Mouse (Mus musculus): ENCODE results near the gene Dtd2.

Gene Dtd2

DNA sequence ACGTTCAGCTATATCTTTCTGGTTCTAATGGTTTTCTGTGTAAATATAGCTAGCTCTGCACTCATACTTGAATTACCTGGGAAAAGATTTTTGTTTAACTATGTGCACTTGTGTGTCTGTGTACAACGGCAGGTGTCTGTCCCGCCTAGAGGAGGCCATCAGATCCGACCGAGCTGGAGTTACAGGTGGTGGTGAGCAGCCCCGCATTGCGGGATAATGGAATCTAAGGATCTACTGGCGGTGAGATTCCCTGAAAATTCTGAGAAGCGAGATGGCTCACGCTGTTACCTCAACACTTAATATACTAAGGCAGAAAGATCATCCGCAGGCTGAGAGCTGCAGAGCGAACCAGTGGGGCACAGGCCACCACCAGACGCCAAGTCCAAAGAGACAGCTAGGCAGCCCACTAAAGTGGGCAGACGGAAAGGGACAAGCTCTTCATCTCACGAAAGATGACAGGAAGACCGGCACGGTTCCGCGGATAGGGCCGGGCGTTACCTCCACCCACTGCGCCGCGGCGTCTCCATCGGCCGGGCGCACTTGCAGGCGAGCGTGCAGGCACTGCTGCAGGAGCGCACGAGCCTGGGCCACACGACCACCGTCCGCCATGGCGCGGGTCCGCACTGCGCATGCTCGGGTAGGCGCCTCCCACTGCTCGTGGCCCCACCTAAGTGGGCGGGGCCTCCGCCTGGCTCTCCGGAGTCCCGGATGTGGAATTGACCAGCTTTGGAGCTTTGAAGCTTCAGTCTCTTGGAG is at the start of gene Dtd2:
Gene Dtd2, minus strand, starts transcription at position 625 of the 756 bp plus-strand sequence.
- DNase-seq (ENCODE audit: low spot score) = peak; percentile 89

DNA sequence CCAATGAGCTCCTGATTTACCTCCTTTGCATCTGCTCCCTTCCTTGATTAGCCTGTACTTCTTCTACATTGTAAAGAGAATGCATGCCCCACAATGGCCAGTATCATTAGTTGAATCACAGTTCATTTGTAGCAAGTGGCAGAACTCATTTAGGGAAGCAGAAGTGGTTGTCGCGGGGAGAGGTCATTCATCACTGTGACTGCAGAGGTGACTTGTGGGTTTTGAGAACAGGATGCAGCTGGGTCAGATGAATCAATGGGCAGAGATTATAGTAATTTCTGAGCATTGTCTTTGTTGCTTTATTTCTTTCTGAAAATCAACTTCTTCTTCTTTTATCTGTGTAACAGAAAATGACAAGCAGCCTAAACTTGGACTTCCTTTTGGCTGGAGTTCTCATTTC is 43.0 kb upstream of the Dtd2 start:
- peak; percentile 3 for DNase-seq (ENCODE audit: low spot score)

- no peak for DNase-seq (ENCODE audit: low spot score)
Observed at GRCm38 (mm10) chr12:52046371-52046770, 40.1 kb upstream of the Dtd2 start.

DNA sequence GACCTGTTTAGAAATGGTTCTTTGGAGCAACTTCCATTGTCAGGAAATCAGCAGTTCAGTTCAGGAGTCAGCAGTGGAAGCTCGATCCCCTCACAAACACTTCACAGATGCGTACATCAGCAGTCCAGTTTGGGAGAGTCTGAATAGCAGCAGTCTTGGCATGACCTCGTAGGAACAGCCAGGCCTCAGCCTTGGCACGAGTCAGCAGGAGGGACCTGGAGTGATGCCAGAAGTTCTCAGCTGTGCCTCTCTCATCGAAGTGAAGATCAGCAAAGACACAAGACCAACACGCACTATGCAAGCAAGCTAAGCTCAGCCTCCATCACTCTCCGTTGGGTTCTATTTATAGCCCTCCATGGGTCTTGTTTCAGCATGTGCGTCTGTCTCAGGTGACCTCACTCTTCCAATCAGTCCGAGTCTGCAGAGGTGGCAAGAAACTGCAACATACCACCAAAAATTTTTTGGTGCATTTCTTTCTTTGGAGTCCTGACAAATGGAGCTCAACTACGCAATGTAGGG is 36.6 kb upstream of the Dtd2 start:
- no peak for DNase-seq (ENCODE audit: low spot score)

- peak; percentile 46 for DNase-seq (ENCODE audit: low spot score)
Observed at GRCm38 (mm10) chr12:52038352-52038751, 32.1 kb upstream of the Dtd2 start.

DNA sequence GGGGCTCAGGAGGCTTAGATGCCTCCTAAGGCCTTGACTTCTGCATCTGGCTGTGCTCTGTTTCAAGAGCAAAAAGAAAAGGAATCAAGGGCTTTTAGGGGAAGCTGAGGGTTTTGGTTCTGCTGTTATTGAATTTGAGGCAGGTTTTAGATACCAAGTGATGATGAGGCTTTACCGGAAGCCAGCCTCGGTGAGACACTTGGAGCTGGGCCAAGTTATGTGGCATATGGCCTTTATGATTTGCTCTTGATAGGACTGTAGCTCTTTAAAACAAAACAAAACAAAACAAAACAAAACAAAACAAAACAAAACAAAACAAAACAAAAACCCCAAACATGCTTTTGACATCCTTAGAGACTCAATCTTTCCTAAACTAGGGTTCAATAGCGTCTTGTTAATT is 28.7 kb upstream of the Dtd2 start:
- DNase-seq (ENCODE audit: low spot score) = no peak

GRCm38 (mm10) chr12:52032276-52032675 is 26.0 kb upstream of the Dtd2 start:
- DNase-seq (ENCODE audit: low spot score) = peak; percentile 4

- peak; percentile 3 for DNase-seq (ENCODE audit: low spot score)
Observed at GRCm38 (mm10) chr12:52027963-52028362, 21.7 kb upstream of the Dtd2 start, which contains the start of gene Gpr33. Gene Gpr33 (minus strand): TSS chr12:52028063.

GRCm38 (mm10) chr12:52014494-52015029 is 8.3 kb upstream of the Dtd2 start:
- no peak for DNase-seq (ENCODE audit: low spot score)

DNA sequence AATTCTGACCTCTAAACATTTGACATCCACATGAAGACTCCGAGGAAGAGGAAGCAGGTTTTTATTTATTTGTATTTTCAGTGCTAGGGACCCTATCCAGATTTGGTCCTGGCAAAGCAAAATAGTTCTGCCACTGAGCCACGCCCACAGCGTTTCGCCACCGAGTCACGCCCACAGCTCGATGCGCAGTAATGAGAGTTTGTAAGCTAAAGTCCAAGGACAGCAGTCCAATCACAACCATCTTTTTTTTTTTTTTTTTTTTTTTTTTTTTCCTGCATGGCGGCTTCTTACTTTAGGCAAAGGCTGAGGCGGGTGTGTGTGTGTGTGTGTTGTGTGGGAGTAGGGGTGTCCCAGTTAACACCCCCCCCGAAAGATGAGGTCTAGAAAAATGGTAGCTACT is 7.7 kb upstream of the Dtd2 start:
- DNase-seq (ENCODE audit: low spot score) = no peak

DNA sequence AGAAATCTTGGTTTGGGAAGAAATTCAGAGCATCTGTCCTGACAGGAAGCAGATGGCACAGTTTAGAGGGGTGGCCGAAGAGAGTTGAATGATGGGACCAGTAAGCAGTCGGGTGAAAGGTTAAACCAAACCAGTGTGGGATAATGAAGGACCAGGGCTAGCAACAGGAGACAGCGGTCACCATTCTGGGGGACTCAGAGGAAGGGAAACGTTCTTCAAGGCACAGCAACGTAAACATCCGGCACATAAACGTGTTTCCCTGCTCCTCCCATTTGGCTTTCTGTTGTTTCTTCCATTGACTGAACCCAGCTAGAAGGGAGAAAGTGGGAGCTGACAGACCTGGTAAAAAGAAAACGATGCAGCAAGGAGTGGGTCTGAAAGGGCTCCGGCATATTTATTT is 7.0 kb upstream of the Dtd2 start:
- DNase-seq (ENCODE audit: low spot score) = no peak

- no peak for DNase-seq (ENCODE audit: low spot score)
Observed at GRCm38 (mm10) chr12:52012159-52012558, 5.9 kb upstream of the Dtd2 start.

GRCm38 (mm10) chr12:52010630-52010961 is 4.3 kb upstream of the Dtd2 start:
- DNase-seq (ENCODE audit: low spot score) = peak; percentile 62

DNA sequence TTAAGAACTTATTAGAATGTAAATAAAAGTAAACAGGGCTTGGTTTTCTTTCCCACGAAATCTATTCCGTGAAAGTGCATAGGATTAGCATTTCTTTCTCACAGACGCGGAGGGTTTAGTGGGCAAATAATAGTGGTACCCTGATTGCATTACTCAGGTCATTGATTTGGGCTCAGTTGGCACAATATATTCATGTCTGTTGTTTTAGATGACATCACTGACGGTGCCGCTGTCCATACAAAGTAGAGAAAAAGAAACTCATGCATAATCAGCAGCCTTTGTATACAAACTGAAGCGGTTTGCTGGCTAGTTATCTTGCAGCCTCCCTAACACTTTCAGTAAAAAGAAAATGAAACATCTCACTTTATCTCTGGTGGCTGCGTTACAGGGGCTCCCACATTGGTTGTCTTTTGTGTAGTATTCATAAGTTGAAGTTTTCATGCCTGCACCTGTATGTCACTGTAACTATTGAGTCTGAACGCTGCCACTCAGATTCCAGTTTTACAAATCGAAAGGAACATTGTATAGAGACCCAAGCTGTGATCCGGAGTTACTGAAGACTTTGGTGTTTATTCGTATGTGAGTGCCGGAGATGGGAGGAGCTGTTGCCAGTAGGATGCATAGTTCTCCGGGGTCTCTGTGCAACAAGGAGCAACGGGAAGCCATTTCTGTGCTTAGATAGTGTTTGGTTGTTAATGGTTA is 3.8 kb upstream of the Dtd2 start:
- DNase-seq (ENCODE audit: low spot score) = no peak

DNA sequence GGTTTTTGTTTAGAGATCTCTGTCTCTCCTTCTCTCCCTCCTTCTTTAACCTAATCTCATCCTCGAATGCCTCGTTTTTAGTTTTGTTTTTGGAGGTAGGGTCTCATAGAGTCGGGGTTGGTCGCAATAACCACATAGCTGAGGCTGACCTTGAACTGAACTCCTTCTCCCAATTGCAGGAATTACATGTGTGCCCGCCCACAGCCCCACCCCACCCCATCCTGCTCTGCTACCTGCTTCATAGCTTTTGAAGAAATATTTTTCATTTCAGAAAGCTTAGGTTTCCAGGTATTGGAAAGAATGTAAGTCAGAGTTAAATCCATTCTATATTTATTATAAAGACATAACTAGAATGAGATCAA is 313 bp upstream of the Dtd2 start:
- DNase-seq (ENCODE audit: low spot score) = no peak

DNA sequence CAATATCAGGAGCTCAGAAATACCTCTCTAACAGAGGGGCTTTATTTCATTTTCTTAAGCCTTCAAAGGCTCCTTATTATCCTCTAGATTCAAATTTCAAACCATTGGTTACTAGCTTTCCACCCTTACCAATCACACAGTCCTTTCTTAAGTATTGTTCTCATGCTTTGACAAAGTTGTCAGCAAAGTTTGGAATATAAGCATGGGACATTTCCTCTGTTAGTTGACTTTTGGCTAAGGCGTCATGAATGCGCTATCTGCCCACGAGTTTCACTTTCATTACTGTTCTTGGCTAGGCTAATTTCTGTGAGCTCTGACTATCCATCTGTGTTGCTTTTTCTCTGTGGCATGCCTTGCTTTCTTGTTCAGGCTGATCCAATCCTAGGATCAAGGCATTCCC is 3.6 kb downstream of the Dtd2 start:
- DNase-seq (ENCODE audit: low spot score) = no peak

DNA sequence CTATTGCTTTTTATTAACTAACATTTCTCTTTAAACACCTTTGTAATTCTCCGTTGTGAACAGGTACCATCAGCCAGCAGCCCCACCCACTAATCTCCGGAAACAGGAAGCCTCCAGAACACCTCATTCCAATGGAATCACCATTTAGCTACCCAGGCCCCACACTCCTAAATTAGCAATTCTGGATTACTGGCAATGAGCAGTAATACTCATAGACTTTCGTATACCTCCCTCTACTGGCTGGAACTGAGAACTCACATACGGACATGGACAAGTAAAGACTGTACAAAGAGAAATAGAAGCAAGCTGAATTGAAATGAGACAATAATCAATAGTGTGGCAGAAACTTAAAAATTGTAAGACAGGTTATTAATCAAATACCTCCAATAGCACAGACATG is 4.8 kb downstream of the Dtd2 start:
- peak; percentile 83 for DNase-seq (ENCODE audit: low spot score)

DNA sequence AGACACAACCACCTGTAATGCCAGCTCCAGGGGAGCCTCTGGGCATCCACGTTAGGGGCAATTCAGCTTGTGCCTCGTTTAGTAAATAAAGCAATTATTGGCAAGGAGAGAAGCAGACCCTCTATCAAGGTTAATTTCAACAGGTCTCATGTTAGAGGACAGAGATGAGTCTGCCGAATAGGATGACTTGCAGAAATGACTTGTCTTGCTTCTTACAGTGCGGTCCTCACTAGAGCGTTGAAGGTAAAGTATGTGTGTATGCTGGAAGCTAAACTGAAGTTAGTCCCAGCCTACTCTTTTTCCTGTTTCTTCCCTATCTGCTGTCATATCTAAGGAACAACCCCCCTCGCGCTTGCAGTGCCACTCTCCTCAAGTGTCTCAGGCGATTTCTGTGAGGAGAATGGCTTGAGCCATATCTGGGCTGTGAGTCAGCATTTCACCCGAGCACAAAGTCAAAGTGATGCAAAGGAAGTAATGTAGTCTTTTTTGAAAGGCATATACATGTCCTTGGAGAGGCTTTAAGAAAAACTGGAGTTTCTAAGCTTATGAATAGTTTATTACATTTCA is 7.9 kb downstream of the Dtd2 start:
- DNase-seq (ENCODE audit: low spot score) = no peak

DNA sequence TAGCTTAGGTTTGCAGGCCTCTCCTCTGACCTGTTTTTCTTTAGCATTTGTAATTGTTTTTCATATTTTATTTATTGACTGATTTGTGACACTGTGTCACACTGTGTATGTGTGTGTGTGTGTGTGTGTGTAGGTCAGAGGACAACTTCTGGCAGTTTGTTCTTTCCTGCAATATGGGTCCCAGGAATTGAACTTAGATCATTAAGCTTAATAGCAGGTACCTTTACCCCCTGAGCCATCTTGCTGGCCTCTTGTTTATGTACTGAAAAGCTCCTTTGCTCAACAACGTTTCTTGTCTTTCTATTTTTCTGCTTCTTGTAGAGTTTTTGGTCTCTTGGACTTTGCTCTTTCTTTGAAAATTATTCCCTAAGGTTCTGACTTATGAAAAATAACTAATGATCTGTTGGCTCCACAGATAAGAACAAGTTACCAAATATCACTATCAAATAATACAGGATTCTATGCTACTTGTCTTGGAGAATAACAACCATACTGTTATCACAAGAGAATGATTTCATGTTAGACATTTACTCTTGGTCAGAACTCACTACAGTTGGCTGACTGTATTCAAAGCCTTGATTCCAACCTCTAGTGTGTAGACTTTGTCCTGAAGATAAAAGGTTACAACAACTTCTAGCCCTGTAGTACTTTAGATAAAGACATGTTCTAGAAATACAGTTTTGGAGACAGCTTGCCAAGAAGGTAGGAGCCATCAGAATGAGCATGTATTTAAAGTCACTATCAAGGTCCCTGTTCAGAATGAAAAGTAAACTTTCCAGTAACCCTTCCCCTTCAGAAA is 10.4 kb downstream of the Dtd2 start:
- no peak for DNase-seq (ENCODE audit: low spot score)

GRCm38 (mm10) chr12:51990629-51991028 is 15.7 kb downstream of the Dtd2 start:
- DNase-seq (ENCODE audit: low spot score) = no peak

DNA sequence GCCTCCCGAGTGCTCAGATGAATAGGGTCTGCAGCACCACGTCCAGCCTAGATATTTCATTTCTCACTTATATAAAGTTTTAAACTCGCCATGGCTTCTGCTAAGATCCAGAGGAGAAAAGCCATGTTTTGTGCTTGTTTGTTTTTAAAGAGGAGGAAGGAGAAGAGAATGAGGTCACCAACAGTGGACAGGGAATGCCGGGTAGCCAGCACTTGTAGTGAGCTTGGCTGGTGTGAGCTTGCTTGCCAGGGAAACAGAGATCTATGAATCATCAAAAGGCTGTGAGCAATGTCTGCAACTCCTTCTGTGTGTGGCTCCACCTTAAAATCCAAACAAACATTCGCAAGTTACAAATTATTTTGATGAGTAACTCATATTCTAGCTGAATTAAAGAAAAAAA is 17.8 kb downstream of the Dtd2 start:
- peak; percentile 29 for DNase-seq (ENCODE audit: low spot score)

- no peak for DNase-seq (ENCODE audit: low spot score)
Observed at GRCm38 (mm10) chr12:51985826-51986225, 20.5 kb downstream of the Dtd2 start.

Measured in MN1 (cell line).